Mouse (Mus musculus): ENCODE results near the gene Klhl26.

Klhl26 gene

GRCm38 (mm10) chr8:70414310-70414946, 62.3 kb downstream of the Klhl26 start:
- DNase-seq (ENCODE audit: extremely low read depth, low read depth): no peak

GRCm38 (mm10) chr8:70410281-70410680, 66.5 kb downstream of the Klhl26 start:
- DNase-seq (ENCODE audit: extremely low read depth, low read depth): no peak

- no peak for DNase-seq (ENCODE audit: extremely low read depth, low read depth)
Measured at GRCm38 (mm10) chr8:70409455-70409871, 67.3 kb downstream of the Klhl26 start.

GRCm38 (mm10) chr8:70409019-70409418, 67.7 kb downstream of the Klhl26 start:
- no peak for DNase-seq (ENCODE audit: extremely low read depth, low read depth)

- DNase-seq (ENCODE audit: extremely low read depth, low read depth): no peak
Measured at GRCm38 (mm10) chr8:70408301-70408700, 68.5 kb downstream of the Klhl26 start.

GRCm38 (mm10) chr8:70406427-70407069, 70.2 kb downstream of the Klhl26 start:
- DNase-seq (ENCODE audit: extremely low read depth, low read depth): no peak

GRCm38 (mm10) chr8:70405189-70405588, 71.6 kb downstream of the Klhl26 start:
- DNase-seq (ENCODE audit: extremely low read depth, low read depth): no peak

- DNase-seq (ENCODE audit: extremely low read depth, low read depth): no peak
Measured at GRCm38 (mm10) chr8:70404212-70404611, 72.6 kb downstream of the Klhl26 start.

All from MEL-GATA-1-ER (cell line).